Mouse (Mus musculus) gastrocnemius, postnatal 14 days (tissue): ENCODE data around the gene Dctpp1. TPM values are rescaled to one million over a fixed set of nuclear protein-coding genes. Genes with fewer than 3 reads are reported as not detected.

Source experiments
- DNase-seq: peaks from one replicate; pipeline ENCODE4 v3.0.0; 2021; ENCODE audit warnings: mixed read lengths
- intact Hi-C: fragments of 180-260 bp; cut with DNase I; formaldehyde crosslinking; loops from one replicate; pipeline ENCODE4 v1.15.1; 2025; ENCODE audit warnings: low total_unique reads
- total RNA-seq, 2 experiments: library from RNA; stranded (reverse); gene quantifications; 2 replicates each; pipeline ENCODE4 v1.2.3; 2021

The Dctpp1 gene
- total RNA-seq, 2 experiments from 2014 or later: 24.7 to 27.0 TPM

GRCm38 (mm10) chr7:127214521-127214920, 46.0 kb downstream of the Dctpp1 start:
- intact Hi-C loops: no loop called here
- peak; percentile 59 for DNase-seq

GRCm38 (mm10) chr7:127213930-127214329, 46.6 kb downstream of the Dctpp1 start:
- no peak for DNase-seq
- intact Hi-C loops: no loop called here

- intact Hi-C loops: no loop called here
- DNase-seq: no peak
These were observed 47.0 kb downstream of the Dctpp1 start for GRCm38 (mm10) chr7:127213485-127213884.

GRCm38 (mm10) chr7:127212432-127213250, 47.9 kb downstream of the Dctpp1 start:
- intact Hi-C loops: no loop called here
- peak; percentile 43 for DNase-seq

GRCm38 (mm10) chr7:127211014-127211745, 49.3 kb downstream of the Dctpp1 start:
- DNase-seq: peak; percentile 66
- intact Hi-C loops: no loop called here

- intact Hi-C loops: no loop called here
- peak; percentile 72 for DNase-seq
These were observed 50.2 kb downstream of the Dctpp1 start for GRCm38 (mm10) chr7:127210266-127210665.

GRCm38 (mm10) chr7:127209851-127210250, 50.7 kb downstream of the Dctpp1 start:
- intact Hi-C loops: no loop called here
- no peak for DNase-seq

GRCm38 (mm10) chr7:127208553-127209438, 51.7 kb downstream of the Dctpp1 start, which contains the start of gene Mylpf:
TSS of gene Mylpf (plus strand) at chr7:127208890.
- DNase-seq: peak; percentile 94
- intact Hi-C loops: no loop called here

GRCm38 (mm10) chr7:127208295-127208552, 52.3 kb downstream of the Dctpp1 start, which contains the start of gene Tbc1d10b:
TSS of gene Tbc1d10b (minus strand) at chr7:127208468.
- intact Hi-C loops: no loop called here
- DNase-seq: no peak

GRCm38 (mm10) chr7:127207374-127208294, 52.9 kb downstream of the Dctpp1 start:
- no peak for DNase-seq
- intact Hi-C loops: no loop called here

Other genes starting within 250 kb of the Dctpp1 start
- 10 to 100 TPM; 19.5 to 27.1 TPM for gene Mvp, start 246.1 kb downstream of the Dctpp1 start, total RNA-seq
- gene Pagr1b, start 244.2 kb downstream of the Dctpp1 start, total RNA-seq: under 1 TPM in 1 of 2 experiments, not detected in 1; 0.97 TPM
- gene Pagr1a, start 243.4 kb downstream of the Dctpp1 start, total RNA-seq: 10 to 100 TPM in 1 of 2 experiments, 1 to 10 TPM in 1; 8.6 to 15.3 TPM
- 10 to 100 TPM; 11.1 to 11.6 TPM for gene Gm42742, start 239.6 kb downstream of the Dctpp1 start, total RNA-seq
- 1 to 10 TPM; 1.6 TPM for gene Prrt2, start 239.5 kb downstream of the Dctpp1 start, total RNA-seq
- gene Maz, start 233.7 kb downstream of the Dctpp1 start, total RNA-seq: 10 to 100 TPM; 53.6 to 58.2 TPM
- 1 to 10 TPM; 5.1 to 6.0 TPM for gene Kif22, start 218.2 kb downstream of the Dctpp1 start, total RNA-seq
- gene Zg16, start 173.4 kb downstream of the Dctpp1 start, total RNA-seq: not detected
- under 1 TPM; 0.95 to 0.96 TPM for gene AI467606, start 169.3 kb downstream of the Dctpp1 start, total RNA-seq
- 1 to 10 TPM in 1 of 2 experiments, under 1 TPM in 1; 0.97 to 1.4 TPM for gene Qprt, start 138.5 kb downstream of the Dctpp1 start, total RNA-seq
- gene Spn, start 122.9 kb downstream of the Dctpp1 start, total RNA-seq: under 1 TPM; 0.24 to 0.27 TPM
- gene Cd2bp2, start 64.7 kb downstream of the Dctpp1 start, total RNA-seq: 10 to 100 TPM; 30.0 to 32.0 TPM
- 10 to 100 TPM; 32.1 to 32.9 TPM for gene Tbc1d10b, start 52.2 kb downstream of the Dctpp1 start, total RNA-seq
- gene Mylpf, start 51.8 kb downstream of the Dctpp1 start, total RNA-seq: over 10,000 TPM; 57,620 to 58,231 TPM
- 1 to 10 TPM; 4.2 to 5.4 TPM for gene Zfp553, start 27.6 kb downstream of the Dctpp1 start, total RNA-seq
- 1 to 10 TPM; 4.2 to 5.0 TPM for gene Sept1, start 27.6 kb downstream of the Dctpp1 start, total RNA-seq
- gene Zfp771, start 16.4 kb downstream of the Dctpp1 start, total RNA-seq: 10 to 100 TPM; 18.0 to 21.6 TPM
- gene Sephs2, start 13.3 kb upstream of the Dctpp1 start, total RNA-seq: 10 to 100 TPM; 19.3 to 23.1 TPM
- gene Itgal, start 35.6 kb upstream of the Dctpp1 start, total RNA-seq: under 1 TPM; 0.42 to 0.62 TPM
- gene Zfp768, start 84.9 kb upstream of the Dctpp1 start, total RNA-seq: 10 to 100 TPM; 21.4 to 25.7 TPM
- gene Zfp747, start 115.3 kb upstream of the Dctpp1 start, total RNA-seq: 1 to 10 TPM; 2.9 to 3.2 TPM
- gene 9130019O22Rik, start 126.5 kb upstream of the Dctpp1 start, total RNA-seq: 1 to 10 TPM; 1.7 TPM
- gene E430018J23Rik, start 132.9 kb upstream of the Dctpp1 start, total RNA-seq: 1 to 10 TPM; 2.0 to 2.4 TPM
- 1 to 10 TPM; 2.1 to 3.1 TPM for gene Zfp764, start 146.1 kb upstream of the Dctpp1 start, total RNA-seq
- gene Zfp688, start 161.4 kb upstream of the Dctpp1 start, total RNA-seq: 1 to 10 TPM; 2.2 to 2.6 TPM
- 1 to 10 TPM; 1.0 to 1.5 TPM for gene Zfp689, start 188.4 kb upstream of the Dctpp1 start, total RNA-seq
- gene Prr14, start 198.9 kb upstream of the Dctpp1 start, total RNA-seq: 10 to 100 TPM; 17.2 to 19.4 TPM
- gene Fbrs, start 218.5 kb upstream of the Dctpp1 start, total RNA-seq: 10 to 100 TPM; 20.0 to 24.1 TPM